Mouse (Mus musculus): ENCODE data around the gene Prss57. TPM values are rescaled to one million over a fixed set of nuclear protein-coding genes. Genes with fewer than 3 reads are reported as not detected.

Gene Prss57
- polyA plus RNA-seq, 1 experiment from 2014 or later, result not detected

DNA sequence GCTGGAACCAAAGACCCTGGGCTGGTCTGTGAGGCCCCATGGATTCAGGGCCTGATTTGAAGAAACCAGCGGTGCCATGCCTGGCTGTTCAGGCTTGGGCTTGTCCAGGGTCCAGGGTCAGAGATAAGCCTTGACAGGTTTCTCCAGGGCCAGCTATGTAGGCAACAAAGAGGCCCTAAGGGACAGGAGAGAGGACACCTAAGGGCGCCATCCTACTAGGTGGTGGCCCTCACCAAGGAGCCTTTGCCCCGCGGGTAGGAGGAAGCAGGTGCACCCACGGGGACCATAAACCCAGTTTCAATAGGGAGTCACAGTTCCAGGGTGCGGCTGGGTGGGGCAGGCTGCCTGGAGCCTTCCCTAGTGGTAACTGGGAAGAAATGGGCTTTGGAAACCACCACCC is 32.2 kb upstream of the Prss57 start:
- Histone ChIP-seq H3K36me3 (ENCODE audit: control insufficient read depth, insufficient read depth, low read length) (peaks cover 9% of the 10 kb centered on the region), H3K9me3 (ENCODE audit: control insufficient read depth, low read length) (no peaks in the 10 kb centered on the region), H3K4me1 (replicated peaks; ENCODE audit: control insufficient read depth, insufficient read depth, low read length) (peaks cover 4% of the 10 kb centered on the region; the same call in 1 of the 2 replicates), H3K27ac (ENCODE audit: low read depth, low read length) (peak overlapping the region; percentile 53; the same call in 1 of the 2 replicates), H3K27me3 (ENCODE audit: control insufficient read depth, insufficient read depth, low read length) (no peaks in the 10 kb centered on the region), H3K4me3 (ENCODE audit: low read depth, low read length) (no peak overlapping the region), H3K9ac (ENCODE audit: low read depth, low read length) (no peak overlapping the region), H3K4me2 (replicated peaks; ENCODE audit: low read depth, low read length) (no peak overlapping the region)
- DNase-seq (ENCODE audit: low spot score), result no peak
- ATAC-seq (ENCODE audit: low FRiP score), result no peak
- WGBS, result 78% methylated on average over 6 of the region's 6 CpGs

DNA sequence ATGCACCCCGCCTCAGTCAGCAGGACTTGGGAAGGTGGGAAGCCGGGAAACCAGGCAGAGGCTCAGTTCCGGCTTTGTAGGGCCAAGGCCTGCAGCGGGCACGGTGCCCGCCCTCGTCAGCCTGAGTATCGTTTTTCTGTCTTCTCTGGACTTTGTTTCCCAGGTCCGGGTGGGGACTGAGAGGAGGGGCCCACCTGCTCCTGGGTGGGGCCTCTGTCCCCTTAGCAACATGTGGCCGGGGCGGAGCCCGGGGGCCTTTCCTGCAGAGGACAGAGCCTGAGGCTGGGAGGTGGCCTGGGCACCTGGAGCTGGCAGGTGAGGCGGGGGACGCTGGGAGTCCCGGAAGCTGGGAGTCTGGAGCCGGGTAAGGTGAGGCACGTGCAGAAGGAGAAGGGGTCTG is 31.6 kb upstream of the Prss57 start:
- peaks cover 4% of the 10 kb centered on the region; the same call in 1 of the 2 replicates for H3K4me1 ChIP-seq (replicated peaks; ENCODE audit: control insufficient read depth, insufficient read depth, low read length)
- H3K27ac ChIP-seq (ENCODE audit: low read depth, low read length), result no peak overlapping the region
- ATAC-seq (ENCODE audit: low FRiP score), result peak; percentile 38
- no peaks in the 10 kb centered on the region for H3K27me3 ChIP-seq (ENCODE audit: control insufficient read depth, insufficient read depth, low read length)
- H3K4me2 ChIP-seq (replicated peaks; ENCODE audit: low read depth, low read length), result no peak overlapping the region
- no peak overlapping the region for H3K9ac ChIP-seq (ENCODE audit: low read depth, low read length)
- peaks cover 9% of the 10 kb centered on the region for H3K36me3 ChIP-seq (ENCODE audit: control insufficient read depth, insufficient read depth, low read length)
- H3K4me3 ChIP-seq (ENCODE audit: low read depth, low read length), result no peak overlapping the region
- DNase-seq (ENCODE audit: low spot score), result no peak
- WGBS, result 40% methylated on average over 17 of the region's 17 CpGs
- H3K9me3 ChIP-seq (ENCODE audit: control insufficient read depth, low read length), result no peaks in the 10 kb centered on the region

DNA sequence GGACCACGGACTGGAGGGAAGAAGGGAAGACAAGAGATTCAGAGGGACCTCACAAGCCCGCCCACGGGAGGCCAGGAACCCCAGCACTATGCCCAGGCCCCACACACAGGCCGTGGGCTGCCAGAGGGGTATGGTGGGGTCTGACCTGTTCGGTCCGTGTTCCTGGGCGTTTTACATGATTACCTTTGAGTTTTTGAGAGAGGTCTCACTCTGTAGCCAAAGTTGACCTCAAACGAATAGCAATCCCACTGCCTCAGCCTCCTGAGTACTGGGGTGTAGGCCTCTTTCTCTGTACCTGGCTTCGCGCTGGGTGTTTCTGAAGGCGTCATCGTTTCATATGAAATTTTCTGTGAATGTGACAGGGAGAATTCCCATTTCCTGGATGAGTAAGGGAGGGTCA is 31.0 kb upstream of the Prss57 start:
- Histone ChIP-seq H3K9me3 (ENCODE audit: control insufficient read depth, low read length) (no peaks in the 10 kb centered on the region), H3K4me3 (ENCODE audit: low read depth, low read length) (no peak overlapping the region), H3K27me3 (ENCODE audit: control insufficient read depth, insufficient read depth, low read length) (no peaks in the 10 kb centered on the region), H3K27ac (ENCODE audit: low read depth, low read length) (no peak overlapping the region), H3K4me1 (replicated peaks; ENCODE audit: control insufficient read depth, insufficient read depth, low read length) (peaks cover 4% of the 10 kb centered on the region; the same call in 1 of the 2 replicates), H3K36me3 (ENCODE audit: control insufficient read depth, insufficient read depth, low read length) (peaks cover 9% of the 10 kb centered on the region), H3K9ac (ENCODE audit: low read depth, low read length) (no peak overlapping the region), H3K4me2 (replicated peaks; ENCODE audit: low read depth, low read length) (no peak overlapping the region)
- DNase-seq (ENCODE audit: low spot score) (no peak), ATAC-seq (ENCODE audit: low FRiP score) (no peak)
- 88% methylated on average over 12 of the region's 12 CpGs for WGBS

DNA sequence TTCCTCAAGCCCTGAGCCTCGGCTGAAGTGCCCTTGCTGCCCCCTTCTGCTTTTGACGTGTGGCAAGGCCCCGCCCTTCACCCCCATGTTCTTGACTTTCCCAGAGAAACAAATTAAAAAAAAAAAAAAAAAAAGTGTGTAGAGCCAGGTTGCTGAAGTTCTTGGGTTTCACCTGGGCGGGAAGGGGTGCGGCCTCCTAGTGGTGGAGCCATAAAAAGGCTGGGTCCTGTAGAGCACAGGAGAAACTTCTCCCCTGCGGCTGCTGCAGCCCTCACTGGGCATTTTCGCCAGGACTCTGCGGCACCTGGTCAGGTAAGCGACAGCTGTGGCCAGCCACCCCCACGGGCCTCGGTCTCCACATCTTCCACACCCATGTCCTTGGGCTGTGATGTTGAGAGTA is 30.0 kb upstream of the Prss57 start, which contains the start of gene Misp:
TSS of gene Misp (plus strand) at position 208 of the 400 bp plus-strand sequence.
- WGBS, result 67% methylated on average over 11 of the region's 11 CpGs

DNA sequence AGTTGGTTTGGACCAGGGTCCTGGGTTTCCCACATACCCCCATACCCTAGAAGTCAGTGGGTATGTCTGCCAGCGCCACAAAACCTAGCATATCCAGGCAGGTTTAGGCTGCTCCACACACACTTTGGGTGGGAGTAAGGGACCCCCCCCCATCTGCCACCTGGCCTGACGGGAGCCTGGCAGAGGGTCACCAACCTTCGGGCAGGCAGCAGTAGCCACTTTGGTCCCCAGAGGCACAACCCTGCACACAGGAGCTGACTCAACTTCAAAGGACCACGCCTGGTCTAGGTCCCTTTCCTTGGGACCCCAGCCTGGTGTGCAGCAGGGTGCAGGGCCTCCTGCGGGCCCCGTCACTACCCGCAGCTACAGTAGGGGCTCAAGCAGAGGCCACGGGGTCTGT is 29.5 kb upstream of the Prss57 start:
- no peak overlapping the region for H3K27ac ChIP-seq (ENCODE audit: low read depth, low read length)
- ATAC-seq (ENCODE audit: low FRiP score) (no peak), DNase-seq (ENCODE audit: low spot score) (no peak)
- H3K4me1 ChIP-seq (replicated peaks; ENCODE audit: control insufficient read depth, insufficient read depth, low read length), result peaks cover 4% of the 10 kb centered on the region; the same call in 1 of the 2 replicates
- H3K4me2 ChIP-seq (replicated peaks; ENCODE audit: low read depth, low read length), result no peak overlapping the region
- H3K9ac ChIP-seq (ENCODE audit: low read depth, low read length), result no peak overlapping the region
- 71% methylated on average over 8 of the region's 8 CpGs for WGBS
- peaks cover 9% of the 10 kb centered on the region for H3K36me3 ChIP-seq (ENCODE audit: control insufficient read depth, insufficient read depth, low read length)
- H3K27me3 ChIP-seq (ENCODE audit: control insufficient read depth, insufficient read depth, low read length), result no peaks in the 10 kb centered on the region
- H3K9me3 ChIP-seq (ENCODE audit: control insufficient read depth, low read length), result no peaks in the 10 kb centered on the region
- H3K4me3 ChIP-seq (ENCODE audit: low read depth, low read length), result no peak overlapping the region

More for the DNA sequence above, 30.0 kb upstream of the Prss57 start, which contains the start of gene Misp:
- peaks cover 4% of the 10 kb centered on the region; the same call in 1 of the 2 replicates for H3K4me1 ChIP-seq (replicated peaks; ENCODE audit: control insufficient read depth, insufficient read depth, low read length)
- H3K36me3 ChIP-seq (ENCODE audit: control insufficient read depth, insufficient read depth, low read length), result peaks cover 9% of the 10 kb centered on the region
- ATAC-seq (ENCODE audit: low FRiP score) (no peak), DNase-seq (ENCODE audit: low spot score) (no peak)
- no peak within 1 kb of the TSS for H3K9ac ChIP-seq (ENCODE audit: low read depth, low read length)
- no peaks in the 10 kb centered on the region for H3K9me3 ChIP-seq (ENCODE audit: control insufficient read depth, low read length)
- no peak within 1 kb of the TSS for H3K4me3 ChIP-seq (ENCODE audit: low read depth, low read length)
- H3K27ac ChIP-seq (ENCODE audit: low read depth, low read length), result no peak within 1 kb of the TSS
- H3K27me3 ChIP-seq (ENCODE audit: control insufficient read depth, insufficient read depth, low read length), result no peaks in the 10 kb centered on the region
- no peak within 1 kb of the TSS for H3K4me2 ChIP-seq (replicated peaks; ENCODE audit: low read depth, low read length)

DNA sequence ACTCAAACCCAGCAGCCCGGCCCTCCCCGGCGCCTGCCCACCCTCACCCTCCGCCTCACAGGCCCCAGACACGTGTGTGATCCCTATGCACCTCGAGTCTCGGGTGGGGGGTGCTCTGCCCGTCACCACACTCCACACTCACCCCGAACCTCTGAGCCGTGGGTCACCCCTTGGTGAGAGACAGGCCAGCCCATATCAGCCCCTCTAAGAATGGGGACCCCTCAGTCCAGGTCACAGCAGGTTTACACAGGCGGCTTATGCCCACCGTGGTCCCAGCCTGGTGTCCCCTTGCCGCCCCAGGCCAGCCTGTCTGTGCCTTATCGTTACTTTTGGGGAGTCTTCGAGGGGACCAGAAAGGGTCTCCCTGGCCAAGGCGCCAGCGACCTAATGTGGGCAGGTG is 28.8 kb upstream of the Prss57 start:
- 92% methylated on average over 17 of the region's 17 CpGs for WGBS
- peaks cover 9% of the 10 kb centered on the region for H3K36me3 ChIP-seq (ENCODE audit: control insufficient read depth, insufficient read depth, low read length)
- H3K27ac ChIP-seq (ENCODE audit: low read depth, low read length), result no peak overlapping the region
- no peak overlapping the region for H3K9ac ChIP-seq (ENCODE audit: low read depth, low read length)
- H3K27me3 ChIP-seq (ENCODE audit: control insufficient read depth, insufficient read depth, low read length), result no peaks in the 10 kb centered on the region
- no peak for DNase-seq (ENCODE audit: low spot score)
- peaks cover 4% of the 10 kb centered on the region; the same call in 1 of the 2 replicates for H3K4me1 ChIP-seq (replicated peaks; ENCODE audit: control insufficient read depth, insufficient read depth, low read length)
- no peak for ATAC-seq (ENCODE audit: low FRiP score)
- H3K4me2 ChIP-seq (replicated peaks; ENCODE audit: low read depth, low read length), result no peak overlapping the region
- no peaks in the 10 kb centered on the region for H3K9me3 ChIP-seq (ENCODE audit: control insufficient read depth, low read length)
- H3K4me3 ChIP-seq (ENCODE audit: low read depth, low read length), result no peak overlapping the region

DNA sequence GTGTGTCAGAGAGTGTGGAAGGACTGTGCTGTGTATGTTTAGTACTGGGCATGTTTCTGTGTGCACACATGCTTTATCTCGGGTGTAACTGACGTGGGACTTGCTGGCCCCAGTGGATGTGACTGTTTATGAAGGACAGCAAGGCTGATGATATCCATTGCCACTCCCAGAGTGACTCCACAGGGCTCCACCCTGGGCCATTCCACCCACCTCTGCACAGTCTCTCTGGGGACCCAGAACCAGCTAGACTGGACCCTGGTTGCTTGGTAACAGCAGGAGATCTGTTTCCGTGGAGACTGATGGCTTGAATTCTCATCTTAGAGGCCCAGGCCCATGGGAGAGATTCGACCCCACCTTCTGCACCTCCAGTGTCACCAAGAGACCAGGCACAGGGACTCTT is 27.5 kb upstream of the Prss57 start:
- no peak overlapping the region for H3K27ac ChIP-seq (ENCODE audit: low read depth, low read length)
- ATAC-seq (ENCODE audit: low FRiP score) (no peak), DNase-seq (ENCODE audit: low spot score) (no peak)
- H3K36me3 ChIP-seq (ENCODE audit: control insufficient read depth, insufficient read depth, low read length), result peaks cover 9% of the 10 kb centered on the region
- no peak overlapping the region for H3K9ac ChIP-seq (ENCODE audit: low read depth, low read length)
- no peaks in the 10 kb centered on the region for H3K9me3 ChIP-seq (ENCODE audit: control insufficient read depth, low read length)
- 66% methylated on average over 4 of the region's 4 CpGs for WGBS
- H3K4me2 ChIP-seq (replicated peaks; ENCODE audit: low read depth, low read length), result no peak overlapping the region
- H3K4me3 ChIP-seq (ENCODE audit: low read depth, low read length), result no peak overlapping the region
- peaks cover 4% of the 10 kb centered on the region; the same call in 1 of the 2 replicates for H3K4me1 ChIP-seq (replicated peaks; ENCODE audit: control insufficient read depth, insufficient read depth, low read length)
- H3K27me3 ChIP-seq (ENCODE audit: control insufficient read depth, insufficient read depth, low read length), result no peaks in the 10 kb centered on the region

DNA sequence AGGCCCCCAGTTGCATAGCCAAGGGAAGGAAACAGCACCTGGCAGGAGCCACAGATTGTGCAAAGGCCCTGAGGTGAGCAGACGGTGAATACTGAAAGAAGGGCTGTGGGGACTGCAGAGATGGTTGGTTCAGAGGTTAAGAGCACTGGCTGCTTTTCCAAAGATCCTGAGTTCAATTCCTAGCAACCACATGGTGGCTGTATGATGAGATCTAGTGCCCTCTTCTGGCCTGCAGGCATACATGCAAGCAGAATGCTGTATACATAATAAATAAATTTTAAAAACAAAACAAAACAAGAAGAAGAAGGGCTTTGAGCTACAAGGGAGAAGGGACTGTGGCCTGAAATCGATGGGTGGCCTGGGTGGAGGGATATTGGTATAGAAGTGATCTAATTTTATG is 26.4 kb upstream of the Prss57 start:
- Histone ChIP-seq H3K4me2 (replicated peaks; ENCODE audit: low read depth, low read length) (no peak overlapping the region), H3K9ac (ENCODE audit: low read depth, low read length) (no peak overlapping the region), H3K4me1 (replicated peaks; ENCODE audit: control insufficient read depth, insufficient read depth, low read length) (no peaks in the 10 kb centered on the region), H3K4me3 (ENCODE audit: low read depth, low read length) (no peak overlapping the region), H3K27ac (ENCODE audit: low read depth, low read length) (no peak overlapping the region), H3K36me3 (ENCODE audit: control insufficient read depth, insufficient read depth, low read length) (peaks cover 9% of the 10 kb centered on the region), H3K9me3 (ENCODE audit: control insufficient read depth, low read length) (no peaks in the 10 kb centered on the region), H3K27me3 (ENCODE audit: control insufficient read depth, insufficient read depth, low read length) (no peaks in the 10 kb centered on the region)
- DNase-seq (ENCODE audit: low spot score) (no peak), ATAC-seq (ENCODE audit: low FRiP score) (no peak)
- 76% methylated on average over 2 of the region's 2 CpGs for WGBS

DNA sequence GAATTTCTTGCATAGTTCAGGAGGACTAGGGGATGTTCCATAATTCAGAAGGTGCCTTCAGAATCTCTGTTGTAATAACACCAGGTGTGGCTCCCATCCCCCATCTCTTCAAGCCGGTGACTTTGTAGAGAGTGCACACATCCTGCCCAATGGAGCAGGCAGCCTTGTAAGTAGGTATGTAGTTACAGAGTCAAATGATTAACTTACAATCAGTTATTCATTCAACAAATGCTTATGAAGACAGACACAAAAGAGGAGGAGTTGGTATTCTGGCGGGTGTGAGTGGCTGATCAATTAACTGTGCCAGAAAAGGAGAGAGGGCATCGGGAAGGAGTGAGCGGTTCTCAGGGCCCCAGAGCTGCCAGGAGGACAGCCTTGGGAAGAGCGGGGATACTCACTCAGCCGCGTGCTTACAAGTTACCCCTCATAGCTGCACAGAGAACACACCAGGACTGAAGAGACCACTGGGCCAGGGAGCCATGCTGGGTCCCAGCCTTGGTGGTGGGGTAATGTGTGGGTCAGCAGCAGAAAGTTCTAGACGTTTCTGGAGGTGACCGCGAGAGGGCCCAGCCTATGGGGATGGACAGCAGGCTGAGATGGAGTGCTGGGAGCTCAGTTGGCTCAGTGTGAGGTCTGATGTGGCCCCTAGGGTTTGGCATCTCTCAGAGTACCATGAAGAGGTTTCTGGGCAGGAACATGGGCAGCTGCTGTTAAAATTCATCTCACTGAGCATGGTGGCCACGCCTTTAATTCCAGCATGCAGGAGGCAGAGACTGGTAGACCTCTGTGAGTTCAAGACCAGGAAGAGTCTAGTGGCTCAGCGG is 25.1 kb upstream of the Prss57 start:
- DNase-seq (ENCODE audit: low spot score), result no peak
- peaks cover 13% of the 10 kb centered on the region for H3K36me3 ChIP-seq (ENCODE audit: control insufficient read depth, insufficient read depth, low read length)
- H3K27ac ChIP-seq (ENCODE audit: low read depth, low read length), result no peak overlapping the region
- no peak for ATAC-seq (ENCODE audit: low FRiP score)
- H3K4me2 ChIP-seq (replicated peaks; ENCODE audit: low read depth, low read length), result no peak overlapping the region
- no peak overlapping the region for H3K9ac ChIP-seq (ENCODE audit: low read depth, low read length)
- no peak overlapping the region for H3K4me3 ChIP-seq (ENCODE audit: low read depth, low read length)
- H3K9me3 ChIP-seq (ENCODE audit: control insufficient read depth, low read length), result no peaks in the 10 kb centered on the region
- no peaks in the 10 kb centered on the region for H3K27me3 ChIP-seq (ENCODE audit: control insufficient read depth, insufficient read depth, low read length)
- 84% methylated on average over 12 of the region's 12 CpGs for WGBS
- no peaks in the 10 kb centered on the region for H3K4me1 ChIP-seq (replicated peaks; ENCODE audit: control insufficient read depth, insufficient read depth, low read length)

Data from hindbrain, embryonic 11.5 days (tissue).